Mouse (Mus musculus) inflammation-experienced regulatory T-cells, adult 6 months (primary cell): ENCODE results near the gene Mrm2. TPM values are rescaled to one million over a fixed set of nuclear protein-coding genes. Genes with fewer than 3 reads are reported as not detected.
A peak's percentile ranks its signal among the peaks of the same experiment; 100 is the strongest.

Experiments used
- ATAC-seq: one replicate; pipeline ENCODE4 v1.8.0; 2017
- polyA plus RNA-seq, 3 experiments: library from polyadenylated mRNA; unstranded; fragments of 100-300 nt; shearing (Covaris generic); gene quantifications; one replicate each; pipeline ENCODE4 v1.2.1; 2017

Mrm2 gene
- polyA plus RNA-seq, 3 experiments from 2014 or later = 7.8 to 12.4 (median 10.8) TPM

DNA sequence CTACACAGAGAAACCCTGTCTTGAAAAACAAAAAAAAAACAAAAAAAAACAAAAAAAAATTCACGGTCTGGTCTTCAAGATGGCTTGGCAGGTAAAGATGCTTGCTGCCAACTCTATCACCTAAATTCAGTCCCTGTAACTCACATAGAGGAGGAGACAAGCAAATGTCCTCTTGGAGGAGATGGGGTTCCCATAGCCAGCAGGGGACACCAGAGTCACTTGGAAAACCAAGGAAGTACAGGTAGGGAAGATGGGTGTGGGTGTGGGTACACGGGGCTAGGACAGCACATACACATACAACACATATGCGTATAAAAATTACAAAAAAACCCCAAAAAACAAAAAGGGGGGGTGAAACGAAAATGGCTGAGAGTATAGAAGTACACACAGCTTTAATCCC is 11.2 kb upstream of the Mrm2 start:
- ATAC-seq = no peak

DNA sequence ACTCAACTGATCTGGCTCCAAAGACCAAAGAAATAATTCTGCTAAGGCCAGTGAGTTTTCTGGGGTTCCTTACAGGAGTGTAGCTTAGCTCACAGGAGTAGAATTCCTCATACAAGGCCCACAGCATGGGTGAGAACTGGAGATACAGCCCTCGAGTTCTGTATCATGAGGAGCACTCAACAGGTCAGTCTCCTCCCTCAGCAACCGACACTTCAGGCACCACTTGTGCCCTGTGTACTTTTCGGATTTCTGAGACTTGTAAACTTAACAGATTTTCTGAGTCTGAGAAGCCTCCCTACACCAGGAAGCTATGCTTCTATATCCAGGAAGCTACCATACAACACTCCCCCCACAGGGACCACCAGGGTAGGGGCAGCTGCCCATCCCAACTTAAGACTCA is 8.1 kb upstream of the Mrm2 start:
- no peak for ATAC-seq

DNA sequence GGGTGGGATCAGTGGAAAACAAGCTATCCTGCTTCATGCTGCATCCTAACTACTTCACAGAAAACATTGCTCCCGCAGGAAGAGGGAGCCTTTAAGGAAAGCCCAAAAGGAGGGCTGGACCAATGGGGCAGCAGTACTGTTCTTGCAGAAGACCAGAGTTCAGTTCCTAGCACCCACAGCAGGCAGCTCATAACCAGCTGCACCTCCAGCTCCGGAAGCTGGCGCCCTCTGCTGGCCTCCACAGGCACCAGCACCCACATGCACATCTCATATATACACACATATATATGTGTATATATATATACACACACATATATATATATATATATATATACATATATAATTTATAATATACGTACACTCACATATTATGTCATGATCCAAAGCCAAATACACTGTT is 7.1 kb upstream of the Mrm2 start:
- ATAC-seq = no peak

DNA sequence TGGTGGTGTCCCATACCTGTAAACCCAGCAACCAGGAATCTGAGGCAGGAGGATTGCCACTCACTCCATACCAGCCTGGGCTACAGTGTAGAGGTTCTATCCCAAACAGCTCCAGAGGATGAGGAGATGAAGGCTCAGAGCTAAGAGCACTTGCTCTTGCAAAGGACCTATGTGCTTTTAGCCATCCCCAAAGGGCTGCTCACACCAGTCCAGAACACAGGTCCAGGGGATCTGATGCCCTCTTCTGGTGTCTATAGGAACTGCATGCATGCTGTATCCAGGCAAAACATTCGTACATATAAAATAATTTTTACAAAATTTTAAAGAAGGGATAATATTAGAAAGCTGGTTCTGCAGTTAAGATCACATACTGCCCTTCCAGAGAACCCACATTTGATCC is 5.0 kb upstream of the Mrm2 start:
- no peak for ATAC-seq

DNA sequence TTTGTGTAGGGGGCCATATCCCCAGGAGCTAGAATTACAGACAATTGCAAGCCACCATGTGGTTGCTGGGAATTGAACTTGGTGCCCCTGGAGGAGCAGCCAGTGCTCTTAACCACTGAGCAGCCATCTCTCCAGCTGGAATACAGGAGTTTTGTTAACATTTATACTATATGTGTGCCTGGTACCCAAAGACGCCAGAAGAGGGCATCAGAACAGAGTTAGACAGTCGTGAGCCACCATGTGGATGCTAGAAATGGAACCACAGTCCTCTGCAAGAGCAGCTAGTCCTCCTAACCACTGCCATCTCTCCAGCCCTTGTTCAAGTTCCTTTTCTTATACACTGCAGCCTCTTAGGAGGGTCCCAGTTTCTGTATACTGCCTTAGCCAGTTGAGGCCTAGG is 1.9 kb upstream of the Mrm2 start:
- no peak for ATAC-seq

DNA sequence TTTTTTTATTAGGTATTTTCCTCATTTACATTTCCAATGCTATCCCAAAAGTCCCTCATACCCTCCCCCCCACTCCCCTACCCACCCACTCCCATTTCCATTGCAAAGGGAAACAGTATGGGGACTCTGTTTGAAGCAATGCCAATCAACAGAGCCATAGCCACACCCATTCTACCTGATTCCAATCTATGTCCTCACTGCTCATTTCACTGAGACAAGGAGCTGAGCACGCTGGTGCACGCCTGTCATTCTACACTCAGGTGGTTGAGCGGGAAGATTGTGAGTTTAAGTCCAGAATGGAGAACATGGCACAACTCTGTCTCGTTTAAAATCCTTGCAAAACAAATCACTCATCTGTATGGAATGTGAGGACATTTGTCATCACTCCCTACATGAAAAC is 821 bp upstream of the Mrm2 start:
- no peak for ATAC-seq

DNA sequence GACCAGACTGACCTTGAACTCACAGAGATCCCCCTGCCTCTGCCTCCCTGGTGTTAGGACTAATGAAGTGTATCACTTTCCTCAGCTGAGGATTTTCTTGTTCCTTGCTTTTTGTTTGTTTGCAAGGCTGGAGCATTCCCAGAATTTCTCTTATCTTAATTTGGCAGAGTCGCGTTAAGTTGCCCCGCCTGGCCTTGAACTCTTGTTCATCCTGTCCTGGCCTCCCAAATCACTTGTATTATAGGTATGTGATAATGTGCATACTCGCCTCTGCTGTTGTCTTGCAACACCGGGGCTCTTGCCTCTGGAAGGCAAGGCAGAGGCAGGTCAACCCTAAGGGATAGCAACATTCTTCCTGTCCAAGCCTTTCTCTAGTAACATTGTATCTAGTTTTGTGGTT is 7.6 kb downstream of the Mrm2 start:
- no peak for ATAC-seq

DNA sequence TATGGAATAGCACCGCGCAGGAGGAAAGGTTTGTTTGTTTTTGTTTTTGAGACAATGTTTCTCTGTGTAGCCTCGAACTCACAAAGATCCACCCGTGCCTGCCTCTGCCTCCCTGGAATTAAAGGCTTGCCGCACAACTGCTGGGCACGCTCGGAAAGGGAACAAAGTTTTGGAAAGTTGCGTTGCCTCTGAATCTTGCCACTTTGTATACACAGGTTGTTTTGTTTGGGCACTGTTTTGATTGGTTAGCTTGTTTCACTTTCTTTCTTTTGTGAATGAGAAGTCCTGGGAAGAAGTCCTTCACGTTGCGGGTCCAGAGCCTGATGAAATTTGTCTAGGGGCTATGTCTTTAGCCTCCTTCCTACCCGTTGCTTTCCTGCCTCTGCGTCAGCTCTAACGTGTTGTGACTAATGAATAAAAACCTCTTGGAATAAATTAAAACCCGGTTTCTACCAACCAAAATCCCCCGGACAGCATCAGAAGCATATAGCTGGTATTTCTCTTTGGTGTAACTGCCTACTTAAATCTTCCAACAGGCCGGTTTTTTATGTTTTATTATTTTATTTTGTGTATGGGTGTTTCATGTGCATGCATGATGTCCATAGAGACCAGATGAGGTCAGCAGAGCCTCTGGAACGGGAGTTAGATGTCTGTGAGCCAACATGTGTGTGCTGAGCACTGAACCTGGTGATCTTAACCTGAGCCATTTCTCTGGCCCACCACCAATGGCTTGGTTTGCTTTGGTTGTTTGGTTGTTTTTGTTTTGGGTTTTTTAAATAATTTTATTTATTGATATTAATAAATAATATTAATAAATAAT is 9.7 kb downstream of the Mrm2 start:
- ATAC-seq = peak; percentile 23

DNA sequence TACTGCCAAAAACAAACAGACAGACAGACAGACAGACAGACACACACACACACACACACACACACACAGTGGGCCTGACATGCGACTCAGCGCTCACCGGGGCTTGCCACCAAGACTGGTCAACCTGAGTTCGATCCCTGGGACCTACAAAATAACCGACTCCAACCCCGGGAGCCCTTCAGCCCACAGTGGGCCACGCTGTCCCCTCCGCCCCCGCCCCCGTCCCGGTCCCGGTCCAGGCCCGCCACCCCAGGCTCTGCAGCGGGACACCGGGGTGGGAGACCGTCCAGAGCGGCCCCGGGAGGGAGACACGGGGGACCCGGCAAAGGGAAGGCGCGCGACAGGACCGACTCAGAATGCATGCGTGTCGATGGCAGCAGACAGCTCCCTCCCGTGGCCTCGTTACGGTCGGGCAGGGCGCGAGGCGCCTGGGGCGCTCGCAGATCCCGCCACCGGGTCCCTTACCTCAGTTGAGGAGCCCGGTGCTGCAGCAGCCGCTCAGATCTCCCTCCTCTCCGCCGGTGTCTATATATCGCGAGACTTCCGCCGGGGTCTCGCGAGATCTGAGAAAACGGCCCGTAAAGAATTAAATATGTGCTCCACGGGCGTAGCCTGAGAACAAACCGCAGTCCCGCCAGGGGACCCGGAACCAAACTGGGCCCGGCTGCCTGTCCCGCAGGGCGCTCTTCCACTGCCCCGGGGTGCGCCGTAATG is 10.5 kb downstream of the Mrm2 start, which contains the start of the genes Mad1l1 and Nudt1:
TSS of gene Mad1l1 (minus strand) at position 511 of the 714 bp plus-strand sequence.
TSS of gene Nudt1 (plus strand) at position 615 of the 714 bp plus-strand sequence.
- ATAC-seq = peak; percentile 99

DNA sequence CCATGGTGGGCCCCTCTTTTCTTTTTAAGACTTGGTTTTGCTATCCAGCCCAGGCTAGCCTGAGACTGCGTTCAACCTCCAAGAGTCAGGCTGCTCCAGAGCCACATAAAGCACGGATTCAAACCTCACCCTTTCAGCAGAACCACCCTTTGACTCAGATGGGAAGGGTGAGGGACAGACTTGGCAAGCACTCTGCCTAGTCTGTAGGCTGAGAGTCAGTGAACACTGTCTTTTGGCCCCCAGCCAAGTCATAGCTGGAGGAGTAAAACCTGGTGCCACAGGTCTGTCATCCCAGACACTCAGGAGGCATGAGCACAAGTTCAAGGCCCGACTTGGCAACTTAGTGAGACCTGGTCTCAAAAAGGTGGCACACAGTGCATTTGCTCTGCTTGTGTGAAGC is 15.0 kb downstream of the Mrm2 start:
- no peak for ATAC-seq

DNA sequence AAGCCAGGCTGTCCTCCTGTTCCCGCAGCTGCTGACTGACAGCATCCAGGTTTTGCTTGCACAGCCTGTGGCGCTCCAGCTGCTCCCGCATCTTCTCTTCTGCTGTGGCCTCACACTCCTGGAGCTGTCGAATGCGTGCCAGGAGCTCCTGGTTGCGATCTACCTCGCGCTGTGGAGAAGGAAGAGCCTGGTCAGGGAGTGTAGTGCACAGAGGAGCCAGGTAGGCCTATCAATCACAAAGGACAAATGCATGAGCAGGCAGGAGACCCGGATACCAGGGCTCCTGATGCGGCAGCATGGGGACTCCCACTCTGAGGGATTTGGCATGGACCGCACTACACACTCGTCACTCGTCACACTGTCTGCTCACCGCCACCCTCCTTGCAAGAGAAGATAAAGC is 24.1 kb downstream of the Mrm2 start:
- no peak for ATAC-seq

DNA sequence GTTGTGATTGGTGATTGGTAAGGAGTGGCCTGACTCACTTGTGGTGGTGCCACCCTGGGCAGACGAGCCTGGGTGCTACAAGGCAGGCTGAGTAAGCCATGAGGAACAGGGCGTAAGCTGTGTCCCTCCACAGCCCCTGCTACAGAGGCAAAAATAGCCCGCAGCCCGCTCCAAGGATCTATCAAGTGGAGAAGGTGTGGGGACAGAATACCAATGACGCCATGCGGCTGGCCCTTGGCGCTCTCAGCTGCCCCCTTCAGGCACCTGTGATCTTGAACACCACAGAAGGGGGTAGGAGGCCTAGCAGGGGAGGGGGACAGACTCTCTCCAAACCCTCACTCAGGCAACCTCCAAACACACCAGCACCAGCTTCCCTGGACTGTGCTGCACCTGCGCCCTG is 25.7 kb downstream of the Mrm2 start:
- no peak for ATAC-seq

DNA sequence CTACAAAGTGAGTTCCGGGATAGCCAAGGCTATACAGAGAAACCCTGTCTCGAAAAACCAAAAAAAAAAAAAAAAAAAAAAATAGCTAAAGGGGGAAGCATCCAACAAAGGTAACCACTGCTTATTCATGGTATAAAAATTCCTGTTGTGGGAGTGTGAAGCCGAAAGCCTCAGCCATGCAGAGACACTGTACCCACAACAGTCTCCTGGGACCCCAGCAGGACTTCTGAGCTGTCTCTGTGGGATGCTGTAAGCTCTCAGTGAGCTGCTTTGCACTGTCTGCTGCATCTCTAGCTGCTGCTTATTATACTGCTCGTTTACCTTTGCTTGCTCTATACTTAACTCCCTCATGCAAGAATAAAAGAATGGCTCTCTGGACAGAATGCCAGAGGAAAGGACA is 33.4 kb downstream of the Mrm2 start:
- ATAC-seq = no peak

DNA sequence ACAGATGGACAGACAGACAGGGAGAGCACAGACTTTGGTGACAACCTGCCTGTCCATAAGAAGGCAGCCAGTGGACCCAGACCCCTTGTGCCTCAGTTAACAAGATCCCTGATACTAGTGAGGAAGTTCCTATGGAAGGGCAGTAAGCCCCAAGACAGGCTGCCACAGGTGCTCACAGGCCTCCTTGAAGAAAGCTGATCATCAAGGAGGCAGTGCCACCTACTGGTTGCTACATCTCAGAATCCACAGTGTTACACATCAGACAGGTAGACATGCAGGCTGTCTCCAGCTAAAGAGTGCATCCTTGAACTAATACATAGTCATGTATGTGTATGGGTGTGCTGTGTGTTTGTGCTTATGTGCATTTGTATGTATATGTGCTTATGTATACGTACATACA is 39.5 kb downstream of the Mrm2 start:
- peak; percentile 52 for ATAC-seq

DNA sequence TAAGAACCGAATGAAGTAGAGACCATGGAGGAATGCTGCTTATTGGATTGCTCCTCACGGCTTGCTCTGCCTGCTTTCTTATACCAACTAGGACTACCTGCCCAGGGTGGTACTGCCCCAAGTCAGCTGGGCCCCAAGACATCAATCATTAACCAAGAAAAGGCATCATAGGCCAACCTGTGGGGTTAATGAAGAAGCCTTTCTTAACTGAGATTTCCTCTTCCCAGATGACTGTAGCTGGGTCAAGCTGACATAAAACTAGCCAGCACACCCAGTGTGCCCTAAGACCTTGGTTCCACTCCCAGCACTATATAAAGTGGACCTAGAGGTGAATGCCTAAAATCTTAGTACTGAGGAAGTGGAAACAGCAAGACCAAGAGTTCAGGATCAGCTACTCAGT is 42.5 kb downstream of the Mrm2 start:
- ATAC-seq = no peak

DNA sequence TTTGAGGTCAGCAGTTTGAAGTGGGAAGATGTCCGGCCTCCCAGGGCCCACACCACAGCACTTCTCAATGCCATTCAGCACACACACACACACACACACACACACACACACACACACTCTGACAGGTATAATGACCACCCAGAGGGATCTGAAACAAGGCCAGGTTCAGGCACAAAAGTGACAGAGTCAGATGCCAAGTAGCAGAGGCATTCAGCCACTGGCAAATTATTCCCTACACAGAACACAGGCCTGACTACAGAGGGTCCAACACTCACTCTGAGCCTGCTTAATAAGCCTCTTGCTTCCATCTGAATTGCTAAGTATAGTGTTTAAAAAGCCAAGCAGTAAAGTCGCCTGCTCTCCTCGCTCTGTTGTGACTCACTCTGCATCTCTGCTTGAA is 43.4 kb downstream of the Mrm2 start:
- no peak for ATAC-seq

DNA sequence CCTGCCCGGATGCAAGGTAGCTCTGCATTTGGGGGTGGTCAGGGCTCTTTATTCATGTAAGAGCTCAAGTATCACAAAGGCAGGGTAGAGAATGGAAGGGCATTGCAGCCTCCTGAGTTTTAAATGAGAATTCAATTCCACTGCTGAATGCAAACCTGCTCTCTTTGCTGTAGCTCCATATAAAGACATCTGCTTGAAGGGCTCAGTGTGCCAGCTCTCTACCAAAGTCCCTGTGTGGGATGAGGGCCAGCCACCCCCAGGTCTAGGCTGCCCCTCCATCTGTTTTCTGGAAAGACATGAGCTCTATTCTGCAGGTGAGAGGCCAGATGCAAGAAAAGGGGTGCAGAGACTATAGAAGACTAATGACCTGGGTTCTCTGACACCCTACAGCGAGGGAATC is 46.9 kb downstream of the Mrm2 start:
- ATAC-seq = no peak

DNA sequence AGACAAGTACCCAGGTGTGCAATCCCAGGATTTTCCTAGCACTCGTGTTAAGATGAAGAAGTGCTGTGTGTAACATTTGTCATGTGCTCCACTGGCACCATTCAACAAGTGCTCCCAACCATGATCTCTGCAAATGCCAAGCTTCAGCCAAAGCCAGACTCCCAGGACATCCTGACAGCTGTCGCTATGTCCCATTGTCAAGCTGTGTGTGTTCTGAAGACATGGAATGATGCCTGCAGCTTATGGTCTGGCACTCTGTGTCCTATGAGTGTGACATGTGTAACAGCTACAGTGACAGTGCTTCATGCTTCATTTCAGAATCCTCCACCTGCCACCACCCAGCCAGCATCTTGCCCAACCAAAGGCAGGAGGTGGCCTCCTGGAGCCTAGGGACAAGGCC is 47.7 kb downstream of the Mrm2 start:
- no peak for ATAC-seq

DNA sequence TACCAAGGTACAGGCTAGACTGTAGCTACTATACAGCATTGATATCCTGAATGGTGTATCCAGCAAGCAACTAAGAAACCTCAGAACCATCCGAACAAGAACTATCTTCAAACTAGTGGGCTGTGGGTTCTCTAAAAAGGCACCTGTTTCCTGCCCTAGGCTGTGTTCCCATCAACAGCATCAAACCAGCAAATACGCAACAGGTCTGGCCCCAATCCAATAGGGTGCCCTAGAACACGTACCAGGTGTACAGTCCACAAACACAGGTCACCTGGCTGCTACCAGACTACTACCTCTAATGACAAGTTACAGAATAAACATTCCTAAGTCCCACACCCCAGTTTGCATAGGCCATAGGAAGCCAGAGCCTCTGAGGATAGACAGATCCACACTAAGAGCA is 48.8 kb downstream of the Mrm2 start:
- no peak for ATAC-seq

DNA sequence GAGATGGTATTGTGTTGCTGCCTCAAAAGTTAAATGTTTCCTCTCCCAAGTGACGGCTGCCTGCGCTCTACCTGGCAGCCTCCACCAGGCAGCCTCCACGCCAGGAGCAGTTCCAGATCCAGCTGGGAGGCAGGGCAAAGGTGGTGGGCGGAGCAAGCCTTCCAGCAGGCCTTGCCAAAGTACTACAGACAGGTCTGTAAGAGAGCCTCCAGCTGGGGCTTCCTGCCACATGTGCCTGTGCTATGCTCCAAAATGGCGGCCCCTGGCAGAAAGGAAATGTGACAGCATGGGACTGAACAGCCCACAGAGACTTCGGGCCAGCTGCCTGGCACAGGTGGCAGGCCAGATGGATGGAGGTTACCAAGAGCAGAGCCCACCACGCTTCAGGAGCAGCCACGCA is 49.3 kb downstream of the Mrm2 start:
- no peak for ATAC-seq

DNA sequence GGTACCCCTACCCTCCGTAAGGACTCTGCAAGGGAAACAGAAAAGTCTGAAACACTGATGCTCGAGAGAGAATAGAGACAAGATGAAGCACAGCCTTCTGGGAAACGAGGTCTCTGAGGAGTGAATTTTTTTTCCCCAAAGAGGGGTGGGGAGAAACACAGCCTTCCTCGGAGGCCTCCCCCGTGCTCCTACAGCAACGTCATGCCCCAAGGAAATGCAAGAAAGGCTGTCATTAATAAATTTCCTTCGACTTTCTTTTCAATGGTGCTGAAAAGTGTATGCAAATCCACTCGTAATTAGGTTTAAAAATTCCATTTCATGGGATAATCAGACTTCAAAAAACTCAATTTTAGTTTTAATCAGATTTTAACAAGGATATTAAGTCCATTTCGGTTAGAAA is 51.5 kb downstream of the Mrm2 start:
- no peak for ATAC-seq
